ENCODE assay signal across 20 mouse cellular contexts in the genomic region with DNA sequence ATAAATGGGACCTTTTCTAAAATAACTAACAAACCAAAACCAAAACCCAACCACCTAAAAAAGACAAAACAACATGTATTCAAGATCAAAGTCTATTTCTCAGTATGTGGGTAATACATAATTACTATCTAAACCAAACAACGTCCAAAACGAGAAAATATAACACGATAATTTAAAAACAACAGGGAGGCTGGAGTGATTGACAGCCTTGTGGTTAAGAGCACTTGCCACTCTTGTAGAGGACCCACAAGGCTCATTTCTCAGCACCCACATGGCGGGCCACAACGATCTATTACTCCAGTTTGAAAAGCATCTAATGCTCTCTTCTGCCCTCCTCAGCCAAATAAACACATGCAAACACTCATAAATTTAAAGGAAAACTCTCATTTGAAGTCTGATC. TPM values are rescaled to one million over a fixed set of nuclear protein-coding genes. Genes with fewer than 3 reads are reported as not detected.
DNase-seq lines count a peak whose midpoint lies in the region; ATAC-seq lines count a peak whose summit lies in the region.
"Had no signal": no experiment of that assay in that cellular context is flagged by ENCODE, and none has a peak within 500 bp of the region (broad histone marks: within the 10 kb centered on the region; RNA-seq: fewer than 3 reads in every experiment).

No protein-coding gene starts in this region.

- H3K9ac ChIP-seq in heart, embryonic 12.5 days, result no peak overlapping the region
- H3K9ac ChIP-seq: embryonic facial prominence, embryonic 15.5 days; hindbrain, embryonic 14.5 days had no signal

- no peaks in the 10 kb centered on the region for H3K27me3 ChIP-seq in heart, embryonic 12.5 days (replicated peaks)
- H3K27me3 ChIP-seq: embryonic facial prominence, embryonic 15.5 days had no signal

- DNase-seq in heart, adult 11 months, result peak; percentile 9
- DNase-seq in ovary, adult 18-20 months (ENCODE audit: low spot score), result no peak
- no peak for DNase-seq in cerebellum, postnatal 4 days (ENCODE audit: low spot score in 2 of 2)
- no peak for DNase-seq in right cerebral cortex, adult 2 months (ENCODE audit: low spot score in 2 of 2)
- DNase-seq: adrenal gland, adult 8-10 months; adrenal gland, postnatal 36 days; cerebellum, adult 2 months; cerebellum, postnatal 10 days; embryo, embryonic 11 days; heart, adult 2 months had no signal

- H3K36me3 ChIP-seq in heart, embryonic 12.5 days, result peaks cover 37% of the 10 kb centered on the region

- H3K4me1 ChIP-seq in heart, embryonic 12.5 days (replicated peaks), result peaks cover 3% of the 10 kb centered on the region
- H3K4me1 ChIP-seq: embryonic facial prominence, embryonic 15.5 days; forebrain, embryonic 10.5 days; hindbrain, embryonic 10.5 days had no signal

- no peak overlapping the region for H3K4me2 ChIP-seq in heart, embryonic 12.5 days
- H3K4me2 ChIP-seq: embryonic facial prominence, embryonic 15.5 days; heart, embryonic 11.5 days; hindbrain, embryonic 14.5 days had no signal

- H3K9me3 ChIP-seq in heart, embryonic 12.5 days (replicated peaks), result no peaks in the 10 kb centered on the region
- H3K9me3 ChIP-seq: embryonic facial prominence, embryonic 15.5 days; forebrain, embryonic 10.5 days; hindbrain, embryonic 10.5 days had no signal

- ATAC-seq in heart, embryonic 12.5 days (ENCODE audit: insufficient number of reproducible peaks, low FRiP score), result no peak
- ATAC-seq in CD4-positive, CD25-positive, alpha-beta regulatory T cell, adult 4 months, result peak; percentile 73
- peak; percentile 70 for ATAC-seq in inflammation-experienced regulatory T-cells, adult 6 months
- ATAC-seq: forebrain, embryonic 14.5 days had no signal

- WGBS in heart, embryonic 12.5 days, result 92% methylated on average over 5 of the region's 5 CpGs

- H3K27ac ChIP-seq in heart, embryonic 12.5 days (ENCODE audit: poor library complexity, severe bottlenecking), result no peak overlapping the region
- H3K27ac ChIP-seq: embryonic facial prominence, embryonic 15.5 days; forebrain, embryonic 10.5 days; heart, adult 2 months; hindbrain, embryonic 10.5 days; hindbrain, embryonic 14.5 days had no signal

- H3K4me3 ChIP-seq in heart, embryonic 12.5 days, result no peak overlapping the region
- H3K4me3 ChIP-seq: embryonic facial prominence, embryonic 15.5 days; erythroblast, embryonic 14.5 days; forebrain, embryonic 10.5 days; heart, adult 2 months; hindbrain, embryonic 10.5 days had no signal

RNA-seq across cellular contexts. Expression of gene Khdrbs1, which starts 10.7 kb away (rescaled TPM):
- 106 and 108 TPM in 2 replicates for polyA plus RNA-seq in heart, embryonic 12.5 days (2016; fragmentation: Nextera tagmentation; extraction: Ambion mirVana)
- polyA plus RNA-seq in CD4-positive, CD25-positive, alpha-beta regulatory T cell, adult 4 months (2017; shearing (Covaris generic)), result 10 to 100 TPM; 24.8 to 39.1 TPM
- 10 to 100 TPM; 35.0 to 40.3 (median 39.9) TPM for polyA plus RNA-seq in inflammation-experienced regulatory T-cells, adult 6 months (2017; shearing (Covaris generic))

RNA-seq across cellular contexts. Expression of gene Tmem39b, which starts 34.8 kb away (rescaled TPM):
- polyA plus RNA-seq in heart, embryonic 12.5 days (2016; fragmentation: Nextera tagmentation; extraction: Ambion mirVana), result 5.8 and 7.7 TPM in 2 replicates
- polyA plus RNA-seq in CD4-positive, CD25-positive, alpha-beta regulatory T cell, adult 4 months (2017; shearing (Covaris generic)), result 10 to 100 TPM in 1 of 2 experiments, 1 to 10 TPM in 1; 8.1 to 16.8 TPM
- polyA plus RNA-seq in inflammation-experienced regulatory T-cells, adult 6 months (2017; shearing (Covaris generic)), result 10 to 100 TPM in 2 of 3 experiments, 1 to 10 TPM in 1; 8.3 to 16.1 (median 12.8) TPM

RNA-seq across cellular contexts. Expression of gene Kpna6, which starts 58.9 kb away (rescaled TPM):
- polyA plus RNA-seq in heart, embryonic 12.5 days (2016; fragmentation: Nextera tagmentation; extraction: Ambion mirVana), result 16.8 and 17.0 TPM in 2 replicates
- polyA plus RNA-seq in CD4-positive, CD25-positive, alpha-beta regulatory T cell, adult 4 months (2017; shearing (Covaris generic)), result 10 to 100 TPM; 11.8 to 12.0 TPM
- polyA plus RNA-seq in inflammation-experienced regulatory T-cells, adult 6 months (2017; shearing (Covaris generic)), result 10 to 100 TPM in 1 of 3 experiments, 1 to 10 TPM in 2; 8.6 to 11.6 (median 9.9) TPM
